Mouse (Mus musculus) forebrain, embryonic 11.5 days (tissue): ENCODE measurements around the gene Mrpl33. TPM values are rescaled to one million over a fixed set of nuclear protein-coding genes. Genes with fewer than 3 reads are reported as not detected.
A peak's percentile ranks its signal among the peaks of the same experiment; 100 is the strongest.

Experiments
- ATAC-seq: fragments of 200-750 bp; cut with Nextera tagmentation; replicated peaks from 2 replicates; pipeline ENCODE4 v1.8.0; 2017; ENCODE audit warnings: moderate TSS enrichment; ENCODE audit not compliant: low FRiP score
- DNase-seq: peaks from one replicate; pipeline ENCODE4 v3.0.0-alpha.2; 2017; ENCODE audit warnings: low spot score
- H3K27ac ChIP-seq: fragments of 300-500 bp; sonication (generic); 2 replicates; pipeline ENCODE4 v1.5.1; 2014; ENCODE audit warnings: low read depth, low read length
- H3K27me3 ChIP-seq: fragments of 300-500 bp; sonication (generic); 2 replicates; pipeline ENCODE4 v1.6.1; 2014; ENCODE audit warnings: mild to moderate bottlenecking, low read length, mixed read lengths; ENCODE audit not compliant: control insufficient read depth, insufficient read depth
- H3K36me3 ChIP-seq: fragments of 300-500 bp; sonication (generic); 2 replicates; pipeline ENCODE4 v1.6.1; 2014; ENCODE audit warnings: mild to moderate bottlenecking, low read length, moderate library complexity, mixed read lengths; ENCODE audit not compliant: control insufficient read depth, insufficient read depth
- H3K4me1 ChIP-seq: fragments of 300-500 bp; sonication (generic); replicated peaks from 2 replicates; pipeline ENCODE4 v1.6.1; 2014; ENCODE audit warnings: low read length, mixed read lengths; ENCODE audit not compliant: control insufficient read depth, insufficient read depth
- H3K4me2 ChIP-seq: fragments of 300-500 bp; sonication (generic); 2 replicates; pipeline ENCODE4 v1.6.1; 2014; ENCODE audit warnings: low read depth, mild to moderate bottlenecking, low read length, moderate library complexity, mixed read lengths; ENCODE audit not compliant: severe bottlenecking
- H3K4me3 ChIP-seq: fragments of 300-500 bp; sonication (generic); 2 replicates; pipeline ENCODE4 v1.5.1; 2014; ENCODE audit warnings: low read depth, low read length
- H3K9ac ChIP-seq: fragments of 300-500 bp; sonication (generic); 2 replicates; pipeline ENCODE4 v1.6.1; 2014; ENCODE audit warnings: low read length
- H3K9me3 ChIP-seq: fragments of 300-500 bp; sonication (generic); 2 replicates; pipeline ENCODE4 v1.6.1; 2016; ENCODE audit warnings: low read length, mixed read lengths; ENCODE audit not compliant: control insufficient read depth
- WGBS: fragments of 180-500 bp; shearing (Covaris S2); extraction: QIAGEN DNeasy Blood & Tissue Kit; methylation state at CpG from one replicate; pipeline ENCODE4 v1.1.7; 2014; 5-methylcytosine and 5-hydroxymethylcytosine counted together
- polyA plus RNA-seq: library from polyadenylated mRNA; unstranded; fragments of >200 nt; fragmentation: Nextera tagmentation; extraction: Ambion mirVana; gene quantifications from 2 replicates; pipeline ENCODE4 v1.2.1, GENCODE M21; 2014

Mrpl33 gene
- polyA plus RNA-seq, 1 experiment from 2014 or later, result 224 TPM

GRCm38 (mm10) chr5:31601162-31601722 is 4.5 kb downstream of the Mrpl33 start:
- DNase-seq, result no peak
- no peak overlapping the region for H3K4me3 ChIP-seq

DNA sequence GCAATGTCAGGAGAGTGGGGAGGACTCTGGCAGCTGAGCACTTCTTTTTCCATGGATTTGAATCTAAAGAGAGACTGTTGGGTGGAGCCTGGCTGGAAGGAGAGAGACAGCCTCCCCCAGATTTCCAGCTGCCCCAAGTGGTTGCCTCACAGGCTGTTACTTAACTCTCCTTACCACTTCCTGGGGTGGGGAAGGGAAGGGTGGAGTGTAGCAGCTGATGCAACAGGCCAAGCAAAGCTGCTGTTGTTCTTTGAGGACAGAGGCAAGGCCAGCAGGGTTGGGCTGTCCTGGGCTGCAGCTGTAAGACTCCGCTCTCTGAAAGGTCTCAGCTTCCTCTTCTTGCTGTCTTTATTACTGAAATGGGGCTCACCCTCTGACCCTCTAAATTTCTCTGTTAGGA is 5.6 kb downstream of the Mrpl33 start:
- H3K4me3 ChIP-seq, result no peak overlapping the region
- H3K27ac ChIP-seq, result no peak overlapping the region
- H3K36me3 ChIP-seq, result no peaks in the 10 kb centered on the region
- DNase-seq (no peak), ATAC-seq (no peak)
- no peak overlapping the region for H3K9ac ChIP-seq
- no peaks in the 10 kb centered on the region for H3K27me3 ChIP-seq
- no peaks in the 10 kb centered on the region for H3K9me3 ChIP-seq
- no peaks in the 10 kb centered on the region for H3K4me1 ChIP-seq
- no peak overlapping the region for H3K4me2 ChIP-seq
- WGBS, result 81% methylated on average over 1 of the region's 1 CpGs

More at GRCm38 (mm10) chr5:31601162-31601722, 4.5 kb downstream of the Mrpl33 start:
- no peak overlapping the region for H3K4me2 ChIP-seq
- no peak for ATAC-seq
- 85% methylated on average over 7 of the region's 7 CpGs for WGBS
- 0 out of 2 replicates have a peak, but pooled peaks cover 4% of the 10 kb centered on the region for H3K4me1 ChIP-seq
- H3K27ac ChIP-seq, result no peak overlapping the region
- H3K9ac ChIP-seq, result no peak overlapping the region
- no peaks in the 10 kb centered on the region for H3K36me3 ChIP-seq
- H3K27me3 ChIP-seq, result no peaks in the 10 kb centered on the region
- H3K9me3 ChIP-seq, result no peaks in the 10 kb centered on the region

DNA sequence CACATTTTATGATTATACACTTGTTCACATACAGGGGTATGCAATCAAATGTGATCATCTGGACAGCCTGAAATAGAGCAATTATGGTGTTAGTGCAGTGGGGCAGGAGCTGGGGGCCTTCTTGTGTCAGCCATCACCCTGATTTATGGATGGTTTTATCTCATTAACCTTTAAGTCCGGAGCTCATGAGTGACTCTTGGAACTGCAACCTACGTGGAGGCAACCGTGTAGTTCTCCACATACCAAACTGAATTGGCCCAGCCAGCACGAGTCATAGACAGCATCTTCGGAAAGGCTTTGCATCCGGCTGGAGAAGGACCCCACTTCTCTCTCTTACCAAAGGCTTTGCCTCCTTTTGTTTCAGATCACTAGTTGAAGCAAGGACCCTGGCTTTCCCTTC is 7.0 kb downstream of the Mrpl33 start:
- no peak overlapping the region for H3K27ac ChIP-seq
- WGBS, result 87% methylated on average over 6 of the region's 6 CpGs
- no peak overlapping the region for H3K9ac ChIP-seq
- H3K4me3 ChIP-seq, result no peak overlapping the region
- H3K36me3 ChIP-seq, result no peaks in the 10 kb centered on the region
- no peaks in the 10 kb centered on the region for H3K27me3 ChIP-seq
- DNase-seq, result no peak
- H3K9me3 ChIP-seq, result no peaks in the 10 kb centered on the region
- no peak overlapping the region for H3K4me2 ChIP-seq
- no peak for ATAC-seq
- no peaks in the 10 kb centered on the region for H3K4me1 ChIP-seq

DNA sequence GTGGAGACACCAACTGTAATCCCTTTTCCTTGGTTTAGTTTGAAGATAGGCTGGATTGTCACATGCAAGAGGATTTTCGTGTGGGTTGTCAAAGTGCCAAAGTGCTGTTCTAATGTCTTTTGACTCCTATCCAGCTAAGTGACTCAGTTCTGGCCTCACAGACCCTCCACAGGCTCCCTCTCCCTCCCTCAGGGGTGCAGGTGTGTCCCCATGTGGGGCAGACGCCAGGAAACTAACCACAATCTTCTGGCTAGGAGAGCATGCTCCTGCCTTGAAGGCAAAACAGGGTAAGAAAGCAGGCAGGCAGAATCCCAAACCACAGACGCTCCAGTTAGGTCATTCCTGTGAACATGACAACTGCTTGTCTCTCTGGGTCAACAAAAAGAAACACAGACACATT is 9.4 kb downstream of the Mrpl33 start:
- ATAC-seq (no peak), DNase-seq (no peak)
- Histone ChIP-seq H3K4me3 (no peak overlapping the region), H3K4me2 (no peak overlapping the region), H3K27ac (no peak overlapping the region), H3K9me3 (no peaks in the 10 kb centered on the region), H3K36me3 (no peaks in the 10 kb centered on the region), H3K4me1 (no peaks in the 10 kb centered on the region), H3K27me3 (no peaks in the 10 kb centered on the region), H3K9ac (no peak overlapping the region)
- 51% methylated on average over 3 of the region's 3 CpGs for WGBS

- H3K4me1 ChIP-seq, result peaks cover 5% of the 10 kb centered on the region; the same call in 1 of the 2 replicates
- H3K4me3 ChIP-seq, result no peak overlapping the region
- no peak overlapping the region for H3K9ac ChIP-seq
- no peak for DNase-seq
- no peak overlapping the region for H3K4me2 ChIP-seq
- H3K27me3 ChIP-seq, result no peaks in the 10 kb centered on the region
- no peak for ATAC-seq
- H3K9me3 ChIP-seq, result no peaks in the 10 kb centered on the region
- no peak overlapping the region for H3K27ac ChIP-seq
- WGBS, result 87% methylated on average over 13 of the region's 13 CpGs
- H3K36me3 ChIP-seq, result no peaks in the 10 kb centered on the region
Observed at GRCm38 (mm10) chr5:31610376-31611086, 13.8 kb downstream of the Mrpl33 start.

GRCm38 (mm10) chr5:31611186-31611585 is 14.5 kb downstream of the Mrpl33 start:
- Histone ChIP-seq H3K9me3 (no peaks in the 10 kb centered on the region), H3K4me2 (no peak overlapping the region), H3K27ac (no peak overlapping the region), H3K9ac (no peak overlapping the region), H3K27me3 (no peaks in the 10 kb centered on the region), H3K4me3 (no peak overlapping the region), H3K4me1 (peaks cover 5% of the 10 kb centered on the region; the same call in 1 of the 2 replicates), H3K36me3 (no peaks in the 10 kb centered on the region)
- WGBS, result 87% methylated on average over 1 of the region's 1 CpGs
- no peak for ATAC-seq
- no peak for DNase-seq

- no peaks in the 10 kb centered on the region for H3K27me3 ChIP-seq
- peak overlapping the region; percentile 82 for H3K9ac ChIP-seq
- DNase-seq (peak; percentile 89), ATAC-seq (peak; percentile 94)
- H3K4me2 ChIP-seq, result peak overlapping the region; percentile 68
- H3K4me1 ChIP-seq, result peaks cover 5% of the 10 kb centered on the region; the same call in 1 of the 2 replicates
- no peaks in the 10 kb centered on the region for H3K36me3 ChIP-seq
- peak overlapping the region; percentile 68 for H3K27ac ChIP-seq
- no peaks in the 10 kb centered on the region for H3K9me3 ChIP-seq
- peak overlapping the region; percentile 85 for H3K4me3 ChIP-seq
- WGBS, result under 1% methylated on average over 37 of the region's 37 CpGs
Observed at GRCm38 (mm10) chr5:31613852-31614286, 17.1 kb downstream of the Mrpl33 start.

- Histone ChIP-seq H3K4me3 (peak overlapping the region; percentile 85), H3K9me3 (no peaks in the 10 kb centered on the region), H3K4me2 (peak overlapping the region; percentile 68), H3K27me3 (no peaks in the 10 kb centered on the region), H3K27ac (0 out of 2 replicates have a peak overlapping the region, but pooled peaks have one; percentile 68), H3K9ac (peak overlapping the region; percentile 82), H3K4me1 (peaks cover 5% of the 10 kb centered on the region; the same call in 1 of the 2 replicates), H3K36me3 (no peaks in the 10 kb centered on the region; the same call in 1 of the 2 replicates)
- ATAC-seq, result no peak
- WGBS, result 50% methylated on average over 6 of the region's 6 CpGs
- no peak for DNase-seq
Observed at GRCm38 (mm10) chr5:31614339-31615025, 17.7 kb downstream of the Mrpl33 start.
